Mouse (Mus musculus) liver, embryonic 14 days (tissue): ENCODE measurements around the gene Btbd35f13. TPM values are rescaled to one million over a fixed set of nuclear protein-coding genes. Genes with fewer than 3 reads are reported as not detected.

Source experiments
- polyA plus RNA-seq: library from polyadenylated mRNA; depleted of rRNA; stranded (reverse); fragments of >200 nt; gene quantifications from 2 replicates; pipeline ENCODE4 v1.2.3, GENCODE M21; 2012; rRNA removed

Gene Btbd35f13
- polyA plus RNA-seq, result not detected in 2 replicates

GRCm38 (mm10) chrX:33656872-33657271 is at the start of gene Btbd35f13:
Gene Btbd35f13, plus strand, starts transcription at chrX:33657172.

GRCm38 (mm10) chrX:33702249-33702648 is 45.3 kb downstream of the Btbd35f13 start, which contains the start of gene Btbd35f14:
Gene Btbd35f14, minus strand, starts transcription at chrX:33702349.

Other genes with a start within 250 kb of the Btbd35f13 start
- not detected in 2 replicates for gene Btbd35f15, start 79.9 kb upstream of the Btbd35f13 start, polyA plus RNA-seq
- gene Btbd35f14, start 45.2 kb downstream of the Btbd35f13 start, polyA plus RNA-seq, result not detected in 2 replicates